Mouse (Mus musculus) frontal cortex, postnatal 36 days (tissue): ENCODE measurements around the gene Gm11541.
A peak's percentile ranks its signal among the peaks of the same experiment; 100 is the strongest.
"Not testable (repeated sequence)": the region's sequence is repeated elsewhere in the genome, so short reads cannot be mapped to it uniquely, and the experiment has no call there.

Experiments
- DNase-seq, 2 experiments: peaks; one replicate each; pipeline ENCODE4 v3.0.0; 2022; ENCODE audit warnings: low spot score in 2 of 2

Gm11541 gene

GRCm38 (mm10) chr11:94697140-94697539 lies 7.2 kb downstream of the Gm11541 start:
- no peak for DNase-seq

- no peak for DNase-seq
Observed at GRCm38 (mm10) chr11:94695508-94695907, 8.8 kb downstream of the Gm11541 start.

GRCm38 (mm10) chr11:94692502-94692901 lies 11.8 kb downstream of the Gm11541 start:
- DNase-seq = not testable (repeated sequence)

GRCm38 (mm10) chr11:94687178-94687577 lies 17.1 kb downstream of the Gm11541 start:
- DNase-seq = no peak

GRCm38 (mm10) chr11:94682427-94682826 lies 21.9 kb downstream of the Gm11541 start:
- DNase-seq = no peak

- no peak for DNase-seq
Observed at GRCm38 (mm10) chr11:94681640-94682039, 22.7 kb downstream of the Gm11541 start.

- DNase-seq = no peak
Observed at GRCm38 (mm10) chr11:94680639-94681038, 23.7 kb downstream of the Gm11541 start.

GRCm38 (mm10) chr11:94677607-94678145 lies 26.6 kb downstream of the Gm11541 start:
- DNase-seq = no peak

- peak; percentile 81 to 89 for DNase-seq
Observed at GRCm38 (mm10) chr11:94676754-94677606, 27.3 kb downstream of the Gm11541 start, which contains the start of gene Xylt2. Xylt2 (minus strand) TSS chr11:94677515.

GRCm38 (mm10) chr11:94676308-94676707 lies 28.0 kb downstream of the Gm11541 start:
- DNase-seq = no peak

- peak; percentile 15 to 17 for DNase-seq
Observed at GRCm38 (mm10) chr11:94675446-94675845, 28.9 kb downstream of the Gm11541 start.

- DNase-seq = peak; percentile 28 to 32
Observed at GRCm38 (mm10) chr11:94674984-94675383, 29.3 kb downstream of the Gm11541 start.

GRCm38 (mm10) chr11:94665281-94665680 lies 39.0 kb downstream of the Gm11541 start:
- no peak for DNase-seq

- DNase-seq = no peak
Observed at GRCm38 (mm10) chr11:94661344-94661743, 43.0 kb downstream of the Gm11541 start.

- peak; percentile 86 to 90 for DNase-seq
Observed at GRCm38 (mm10) chr11:94653663-94654436, 50.4 kb downstream of the Gm11541 start, which contains the start of the genes Mrpl27 and Eme1. Mrpl27 (plus strand) TSS chr11:94653767. Eme1 (minus strand) TSS chr11:94653964.

GRCm38 (mm10) chr11:94652973-94653372 lies 51.3 kb downstream of the Gm11541 start:
- no peak for DNase-seq

- not testable (repeated sequence) for DNase-seq
Observed at GRCm38 (mm10) chr11:94651241-94651640, 53.1 kb downstream of the Gm11541 start.

- no peak for DNase-seq
Observed at GRCm38 (mm10) chr11:94646457-94646856, 57.8 kb downstream of the Gm11541 start.
